Mouse (Mus musculus) bone marrow macrophage, adult 2 months (primary cell): ENCODE results near the gene Ptges3. TPM values are rescaled to one million over a fixed set of nuclear protein-coding genes. Genes with fewer than 3 reads are reported as not detected.
A peak's percentile ranks its signal among the peaks of the same experiment; 100 is the strongest.
"Not testable (repeated sequence)": the region's sequence is repeated elsewhere in the genome, so short reads cannot be mapped to it uniquely, and the experiment has no call there.

Experiments
- H3K27ac ChIP-seq: 2 replicates; pipeline ENCODE4 v1.5.1; 2012; ENCODE audit warnings: low read depth, low read length; ENCODE audit not compliant: insufficient read depth
- H3K4me1 ChIP-seq: 2 replicates; pipeline ENCODE4 v1.6.1; 2012; ENCODE audit warnings: low read length; ENCODE audit not compliant: control insufficient read depth, insufficient read depth
- H3K4me3 ChIP-seq: 2 replicates; pipeline ENCODE4 v1.5.1; 2012; ENCODE audit warnings: mild to moderate bottlenecking, low read length, moderate library complexity; ENCODE audit not compliant: insufficient read depth
- CTCF ChIP-seq: IDR thresholded peaks from 2 replicates; pipeline ENCODE4 v1.5.1; 2012; ENCODE audit warnings: low read depth, mild to moderate bottlenecking, low read length, moderate library complexity
- POLR2A ChIP-seq: IDR thresholded peaks from 2 replicates; pipeline ENCODE4 v1.6.1; 2012; ENCODE audit warnings: mild to moderate bottlenecking, low read depth, low read length, borderline replicate concordance
- polyA plus RNA-seq: library from polyadenylated mRNA; stranded (reverse); fragments of >200 nt; gene quantifications from 2 replicates; pipeline ENCODE4 v1.2.4, GENCODE M21; 2012; ENCODE audit not compliant: missing spikeins, insufficient read depth, insufficient read length

Ptges3 gene
- polyA plus RNA-seq, 1 experiment: 152 TPM

DNA sequence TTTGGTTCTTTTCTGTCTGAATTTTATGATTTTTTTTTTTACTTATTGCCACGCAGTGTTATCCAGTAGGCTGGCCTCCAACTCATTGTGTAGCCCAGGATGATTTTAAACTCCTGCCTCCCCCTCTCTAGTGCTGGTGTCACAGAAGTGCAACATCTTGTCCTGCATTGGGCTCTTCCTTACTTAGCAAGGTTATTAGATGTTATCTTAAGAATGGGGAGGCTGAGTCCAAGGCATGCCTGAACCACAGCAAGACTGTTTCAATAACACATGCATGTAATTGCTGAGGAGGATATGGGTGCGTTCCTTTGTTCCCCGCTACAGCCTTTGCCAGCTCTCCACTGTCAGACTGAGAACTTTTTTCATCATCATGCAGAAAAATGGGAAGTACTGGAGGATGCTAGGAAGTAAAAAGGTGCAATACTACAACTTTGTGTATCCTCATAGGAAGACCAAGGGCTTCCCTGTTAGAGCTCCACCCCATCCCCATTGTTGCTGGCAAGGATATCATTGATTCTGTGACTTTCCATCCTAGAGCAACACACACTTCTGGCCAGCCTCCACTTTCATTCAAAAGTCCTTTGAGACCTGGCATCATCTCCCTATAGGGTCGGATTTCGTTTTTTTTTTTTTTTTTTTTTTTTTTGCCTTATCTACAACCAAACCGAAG is 23.2 kb downstream of the Ptges3 start:
- Histone ChIP-seq H3K4me1 (peaks cover 8% of the 10 kb centered on the region), H3K27ac (no peak overlapping the region), H3K4me3 (peak overlapping the region; percentile 76)
- TF ChIP-seq CTCF: no peak
- no peak for TF ChIP-seq POLR2A

DNA sequence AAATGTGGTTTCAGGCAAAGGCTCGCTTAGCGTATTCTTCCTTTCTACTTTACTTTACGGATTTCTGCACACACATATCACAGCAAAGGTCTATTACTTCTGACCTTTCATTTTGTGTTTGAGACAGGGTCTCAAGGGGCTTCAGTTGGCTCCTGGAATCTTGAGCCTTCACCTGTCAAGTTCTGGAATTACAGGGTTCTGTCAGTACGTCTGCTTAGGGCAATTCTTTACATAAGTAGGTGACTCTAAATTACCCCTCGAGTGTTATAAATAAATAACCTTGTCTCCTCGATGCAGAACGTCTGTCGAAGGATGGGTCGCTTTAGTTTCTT is 23.7 kb downstream of the Ptges3 start:
- Histone ChIP-seq H3K4me3 (peak overlapping the region; percentile 76), H3K4me1 (peaks cover 8% of the 10 kb centered on the region), H3K27ac (peak overlapping the region; percentile 63)
- TF ChIP-seq CTCF (no peak), POLR2A (no peak)

DNA sequence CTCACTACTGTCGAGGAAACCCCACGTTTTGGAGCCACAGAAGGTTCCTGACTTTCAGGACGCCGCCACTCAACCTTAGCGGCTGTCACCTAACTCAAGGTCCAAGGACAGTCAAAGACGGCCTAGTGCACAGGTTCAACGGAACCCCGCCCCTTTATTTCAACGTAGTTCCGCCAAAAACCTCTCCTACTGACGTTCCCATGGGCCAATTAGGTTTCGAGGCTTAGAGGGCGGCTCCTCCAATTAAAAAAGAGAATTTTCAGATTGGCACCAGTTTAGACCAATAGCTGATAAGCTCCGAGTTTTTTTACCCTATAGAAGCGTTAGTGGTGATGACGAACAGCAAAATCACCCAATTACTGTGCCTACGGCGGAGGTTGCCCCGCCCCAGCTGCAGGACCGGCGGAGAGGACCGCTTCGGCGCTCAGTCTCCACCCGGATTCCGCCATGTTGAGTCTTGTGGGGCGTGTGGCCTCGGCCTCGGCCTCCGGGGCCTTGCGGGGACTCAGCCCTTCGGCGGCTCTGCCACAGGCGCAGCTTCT is 24.2 kb downstream of the Ptges3 start, which contains the start of gene Atp5b:
Atp5b (plus strand) TSS at position 394 of the 542 bp plus-strand sequence.
- Histone ChIP-seq H3K4me3 (peak within 1 kb of the TSS; percentile 87), H3K27ac (peak within 1 kb of the TSS; percentile 74), H3K4me1 (peaks cover 8% of the 10 kb centered on the region)
- TF ChIP-seq CTCF (no peak), POLR2A (peak; percentile 53; the same call in 1 of the 2 replicates)

DNA sequence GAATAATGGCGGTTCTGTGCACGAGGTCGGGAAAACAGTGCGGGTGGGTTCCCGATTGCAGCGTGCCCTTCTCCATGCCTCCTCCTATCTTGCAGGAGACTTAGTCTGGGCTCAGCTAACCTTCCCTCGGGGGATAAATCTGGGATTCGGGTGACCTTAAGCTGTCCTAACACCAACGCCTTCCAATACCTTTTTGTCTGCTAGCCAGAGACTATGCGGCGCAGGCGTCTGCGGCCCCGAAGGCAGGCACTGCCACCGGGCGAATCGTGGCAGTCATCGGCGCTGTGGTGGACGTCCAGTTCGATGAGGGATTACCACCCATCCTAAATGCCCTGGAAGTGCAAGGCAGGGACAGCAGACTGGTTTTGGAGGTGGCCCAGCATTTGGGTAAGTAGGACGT is 24.9 kb downstream of the Ptges3 start:
- no peak for TF ChIP-seq CTCF
- TF ChIP-seq POLR2A: no peak
- peaks cover 8% of the 10 kb centered on the region for H3K4me1 ChIP-seq
- H3K27ac ChIP-seq: peak overlapping the region; percentile 74
- peak overlapping the region; percentile 87 for H3K4me3 ChIP-seq

DNA sequence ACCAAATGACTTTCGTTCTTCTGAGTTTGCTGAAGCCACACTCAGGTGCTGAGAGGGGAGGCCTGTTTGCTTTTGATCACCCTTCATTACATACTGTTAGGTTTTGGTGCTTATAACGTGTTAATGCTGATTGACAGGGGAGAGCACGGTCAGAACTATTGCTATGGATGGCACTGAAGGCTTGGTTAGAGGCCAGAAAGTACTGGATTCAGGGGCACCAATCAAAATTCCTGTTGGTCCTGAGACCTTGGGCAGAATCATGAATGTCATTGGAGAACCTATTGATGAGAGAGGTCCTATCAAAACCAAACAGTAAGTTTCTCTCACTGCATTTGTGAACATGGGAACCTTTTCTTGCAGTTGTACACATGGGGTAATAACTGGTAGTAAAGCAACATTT is 25.4 kb downstream of the Ptges3 start:
- Histone ChIP-seq H3K4me3 (peak overlapping the region; percentile 87), H3K4me1 (peaks cover 8% of the 10 kb centered on the region), H3K27ac (peak overlapping the region; percentile 74; the same call in 1 of the 2 replicates)
- TF ChIP-seq CTCF: no peak
- TF ChIP-seq POLR2A: no peak

DNA sequence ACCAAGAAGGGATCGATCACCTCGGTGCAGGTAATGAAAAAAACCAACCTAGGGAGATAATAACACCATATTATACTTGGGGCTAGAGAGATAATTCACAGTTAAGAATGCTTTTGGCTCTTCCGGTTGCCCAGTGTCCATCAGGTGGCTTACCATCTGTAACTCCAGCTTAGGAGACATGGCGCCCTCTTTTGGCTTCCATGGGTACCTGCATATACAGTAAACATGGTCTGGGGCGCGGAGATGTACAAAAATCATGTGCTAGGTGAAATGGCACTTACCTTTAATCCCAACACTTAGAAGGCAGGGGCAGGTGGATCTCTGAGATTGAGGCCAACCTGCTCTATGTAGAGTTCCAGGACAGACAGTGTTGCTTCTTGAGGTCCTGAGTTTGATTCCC is 27.6 kb downstream of the Ptges3 start:
- H3K4me1 ChIP-seq: peaks cover 8% of the 10 kb centered on the region
- TF ChIP-seq CTCF (no peak), POLR2A (no peak)
- no peak overlapping the region for H3K27ac ChIP-seq
- H3K4me3 ChIP-seq: no peak overlapping the region

DNA sequence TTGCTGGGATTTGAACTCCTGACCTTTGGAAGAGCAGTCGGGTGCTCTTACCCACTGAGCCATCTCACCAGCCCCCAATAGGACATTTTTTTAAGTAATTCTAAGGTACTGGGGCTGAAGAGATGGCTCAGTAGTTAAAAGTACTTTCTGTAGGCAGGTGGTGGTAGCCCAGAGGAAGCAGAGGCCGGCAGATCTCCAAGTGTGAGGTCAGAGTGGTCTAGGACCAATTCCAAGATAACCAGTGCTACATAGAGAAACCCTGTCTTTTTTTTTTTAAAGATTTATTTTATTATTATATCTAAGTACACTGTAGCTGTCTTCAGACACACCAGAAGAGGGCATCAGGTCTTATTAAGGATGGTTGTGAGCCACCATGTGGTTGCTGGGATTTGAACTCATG is 28.5 kb downstream of the Ptges3 start:
- not testable (repeated sequence) for H3K4me1 ChIP-seq, H3K27ac ChIP-seq

DNA sequence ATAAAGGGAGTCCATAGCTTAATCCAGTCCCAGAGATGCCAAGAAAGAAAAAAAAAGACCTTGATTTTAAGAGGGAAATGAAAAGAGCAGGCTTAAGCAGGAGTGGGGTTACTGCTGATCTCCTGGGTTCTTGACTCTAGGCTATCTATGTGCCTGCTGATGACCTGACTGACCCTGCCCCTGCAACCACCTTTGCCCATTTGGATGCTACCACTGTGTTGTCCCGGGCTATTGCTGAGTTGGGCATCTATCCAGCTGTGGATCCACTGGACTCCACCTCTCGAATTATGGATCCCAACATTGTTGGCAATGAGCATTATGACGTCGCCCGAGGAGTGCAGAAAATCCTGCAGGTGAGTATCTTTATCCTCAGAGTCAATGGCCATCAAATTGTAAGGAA is 29.4 kb downstream of the Ptges3 start:
- Histone ChIP-seq H3K4me1 (peaks cover 5% of the 10 kb centered on the region), H3K4me3 (no peak overlapping the region), H3K27ac (no peak overlapping the region)
- TF ChIP-seq POLR2A: no peak
- no peak for TF ChIP-seq CTCF

More for the DNA sequence above, 28.5 kb downstream of the Ptges3 start:
- not testable (repeated sequence) for H3K4me3 ChIP-seq

GRCm38 (mm10) chr10:128089842-128090241 is 31.1 kb downstream of the Ptges3 start:
- Histone ChIP-seq H3K27ac (no peak overlapping the region), H3K4me1 (peaks cover 13% of the 10 kb centered on the region)

DNA sequence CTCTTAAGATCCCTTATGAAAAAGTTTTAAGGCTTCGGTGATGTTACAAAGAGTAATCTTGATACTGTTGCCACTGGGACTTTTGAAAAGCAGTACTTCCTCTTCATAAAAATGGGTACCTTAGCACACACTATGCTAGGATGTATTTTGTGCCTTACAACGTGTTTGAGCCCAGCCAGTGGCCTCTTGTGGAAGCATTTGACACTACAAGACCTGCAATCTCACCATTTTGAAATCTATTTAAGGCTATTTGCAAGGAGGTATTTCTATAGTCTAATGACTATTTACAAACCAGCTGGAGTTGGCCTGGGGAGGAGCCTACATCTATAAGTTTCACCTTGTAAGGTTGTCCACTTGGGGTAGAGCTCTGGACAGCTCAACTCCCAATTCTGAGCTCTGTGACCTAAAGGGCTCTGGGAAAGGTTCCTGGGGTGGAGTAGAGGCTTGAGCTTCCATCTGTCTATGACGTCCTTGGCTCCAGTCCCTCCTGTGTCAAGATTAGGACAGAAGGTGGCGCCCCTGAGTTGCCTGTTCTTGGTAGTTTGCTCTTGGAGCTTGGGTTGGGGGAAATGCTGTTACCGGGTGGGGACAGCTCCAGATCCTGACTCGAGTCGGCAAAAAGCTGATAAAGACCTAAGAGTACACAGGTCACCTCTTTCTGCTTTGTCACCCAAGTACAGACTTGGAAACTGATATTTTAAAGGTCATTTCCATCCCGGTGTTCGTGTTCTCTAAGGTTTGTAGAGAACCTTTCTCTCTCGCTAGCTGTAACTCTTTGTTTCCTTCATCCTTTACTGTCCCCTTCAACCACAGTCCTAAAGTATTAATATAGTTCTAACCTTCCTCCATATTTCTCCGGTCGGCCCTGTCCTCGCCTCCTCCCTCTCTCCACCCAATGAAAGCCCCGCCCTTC is 32.2 kb downstream of the Ptges3 start:
- Histone ChIP-seq H3K4me1 (peaks cover 16% of the 10 kb centered on the region), H3K4me3 (peak overlapping the region; percentile 58), H3K27ac (peak overlapping the region; percentile 76)
- TF ChIP-seq CTCF (peak; percentile 87), POLR2A (no peak)

More at GRCm38 (mm10) chr10:128089842-128090241, 31.1 kb downstream of the Ptges3 start:
- no peak for TF ChIP-seq CTCF
- no peak for TF ChIP-seq POLR2A
- H3K4me3 ChIP-seq: no peak overlapping the region
